Mouse (Mus musculus): ENCODE measurements at regions not wholly inside any gene's neighbourhood (a gene's known extent, or its start where the extent isn't known, plus 50 kb on each side); places are given as distances from the start of the nearest gene placed in this dataset.

DNA sequence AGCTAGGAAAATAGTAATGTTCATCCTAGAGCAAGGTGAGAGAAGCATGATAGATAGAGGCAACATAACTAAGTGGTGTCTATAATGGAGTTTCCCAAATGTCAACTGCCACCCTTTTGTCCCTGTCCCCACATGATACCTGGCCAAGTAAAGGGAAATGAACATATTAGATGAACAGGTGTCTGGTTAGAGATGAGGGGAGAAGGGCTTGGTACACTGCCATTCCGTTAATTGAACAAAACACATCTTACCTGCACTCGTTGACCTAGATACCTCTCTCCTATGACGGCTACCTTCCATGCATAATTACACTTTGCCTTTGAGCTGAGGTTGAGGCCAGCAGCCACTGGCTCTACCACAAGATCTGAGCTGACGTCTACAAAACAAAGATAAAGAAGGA, 677.4 kb downstream of the Epm2a start:
- TF ChIP-seq POLR2A (IDR thresholded peaks at IDR 0.05; ENCODE audit: low read depth, low read length) (no peak), SIN3A (IDR thresholded peaks at IDR 0.05; ENCODE audit: low read length) (no peak), JUND (conservative IDR thresholded peaks at IDR 0.05; ENCODE audit: low read depth, low read length) (no peak), CTCF (conservative IDR thresholded peaks at IDR 0.05 in 1 of 2, IDR thresholded peaks at IDR 0.05 in 1 of 2; ENCODE audit: low read depth in 2 of 2, low read length in 2 of 2) (no peak), MXI1 (IDR thresholded peaks at IDR 0.05; ENCODE audit: low read depth, low read length) (no peak), TCF12 (IDR thresholded peaks at IDR 0.05; ENCODE audit: low read depth, low read length) (no peak), ZNF384 (IDR thresholded peaks at IDR 0.05; ENCODE audit: low read depth, low read length) (no peak), POLR2AphosphoS2 (IDR thresholded peaks at IDR 0.05; ENCODE audit: low read depth, low read length) (no peak), EP300 (IDR thresholded peaks at IDR 0.05; ENCODE audit: low read length) (no peak)

Measured in CH12.LX (cell line).